Mouse (Mus musculus) spleen, postnatal 14 days (tissue): Measurements from ENCODE around the gene Dnajc9.

ENCODE experiments used
- DNase-seq, 2 experiments: peaks; one replicate each; pipeline ENCODE4 v3.0.0; 2021 to 2022; ENCODE audit warnings: low spot score in 2 of 2

The Dnajc9 gene

DNA sequence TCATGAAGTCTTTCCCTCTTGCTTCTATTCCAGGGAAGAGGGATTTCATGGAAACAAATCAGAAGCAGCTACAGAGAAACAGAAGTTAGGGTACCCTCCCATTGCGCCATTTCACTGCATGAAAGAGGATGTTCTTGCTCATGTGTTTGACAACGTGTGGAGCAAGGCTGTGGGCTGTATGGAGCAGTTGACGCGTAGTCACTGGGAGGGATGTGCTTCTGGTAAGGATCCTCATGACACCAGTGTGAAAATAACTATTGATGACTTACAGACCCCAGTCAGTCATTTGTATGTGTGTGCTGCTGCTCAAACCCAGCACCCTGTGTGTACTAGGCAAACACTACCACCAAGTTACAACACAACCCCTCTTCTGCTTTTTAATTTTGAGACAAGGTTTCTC lies 25.5 kb downstream of the Dnajc9 start:
- no peak for DNase-seq

DNA sequence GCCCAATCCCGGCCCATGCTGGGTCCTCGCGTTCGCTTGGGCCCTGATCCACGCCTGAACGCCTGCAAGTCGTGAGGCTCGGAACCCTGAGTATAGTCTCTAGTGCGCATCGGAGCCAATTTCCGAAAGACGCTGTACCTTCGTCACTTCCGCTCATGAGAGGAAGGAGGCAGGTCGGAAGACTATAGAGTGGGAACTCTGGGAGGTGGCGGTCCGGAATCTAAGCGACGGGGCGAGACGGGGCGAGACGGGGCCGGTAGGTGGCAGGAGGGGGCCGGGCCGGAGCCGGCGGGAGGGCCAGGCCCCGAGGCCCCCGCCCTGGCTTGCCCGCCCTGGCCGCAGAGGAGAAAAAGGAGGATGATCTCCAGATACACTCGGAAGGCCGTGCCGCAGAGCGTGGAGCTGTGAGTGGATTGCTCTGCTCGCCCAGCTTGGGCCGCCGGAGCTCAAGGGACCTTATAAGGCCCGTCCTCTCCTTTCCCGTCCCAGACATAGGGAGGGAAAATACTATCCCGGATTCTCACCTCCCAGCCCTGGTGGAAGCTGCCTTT lies 40.6 kb downstream of the Dnajc9 start, which contains the start of the genes Ecd and Fam149b:
Ecd (minus strand) TSS at position 131 of the 551 bp plus-strand sequence.
Fam149b (plus strand) TSS at position 172 of the 551 bp plus-strand sequence.
- peak; percentile 85 to 90 for DNase-seq

DNA sequence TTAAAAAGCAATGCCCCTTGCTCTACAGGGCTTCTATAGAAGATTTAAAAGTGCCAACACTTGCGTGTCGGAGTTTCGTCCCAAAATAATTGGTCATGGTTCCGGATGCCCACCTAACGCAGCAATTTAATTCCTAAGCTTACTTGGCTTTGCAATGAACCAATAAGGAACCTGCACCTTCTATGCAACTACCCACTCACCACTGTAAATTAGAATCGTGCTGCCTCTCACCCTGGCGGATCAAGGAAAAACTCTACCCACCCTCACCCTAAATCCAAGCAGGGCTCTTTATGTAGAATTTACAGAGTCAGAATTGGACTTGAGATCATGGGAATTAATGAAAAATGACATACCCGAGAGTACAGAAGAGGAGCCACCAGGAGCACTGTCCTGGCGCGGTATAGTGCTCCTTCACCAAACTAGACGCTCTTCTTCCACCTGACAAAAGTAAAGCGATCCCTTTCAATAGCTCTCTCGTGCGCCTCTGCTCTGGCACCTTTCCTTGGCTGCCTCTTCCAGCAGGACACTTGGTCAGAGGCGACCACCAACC lies 41.2 kb downstream of the Dnajc9 start:
- DNase-seq = no peak

DNA sequence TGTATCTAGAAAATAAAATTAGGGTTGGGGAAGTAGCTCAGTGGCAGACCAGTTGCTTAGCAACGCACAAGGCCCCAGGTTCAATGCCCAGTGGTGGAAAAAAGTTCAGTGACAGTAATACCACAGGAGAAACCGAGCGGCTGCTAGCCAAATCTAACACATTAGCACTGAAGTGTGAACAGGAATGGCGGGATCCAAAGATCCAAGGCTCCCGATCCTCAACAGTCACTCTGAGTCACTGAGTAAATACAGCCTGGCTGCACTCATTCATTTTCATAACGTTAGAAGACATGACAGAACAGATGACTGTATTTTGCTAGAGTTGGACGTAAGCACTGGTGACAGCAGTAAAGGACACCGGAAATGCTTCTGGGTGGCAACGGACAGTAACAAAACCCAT lies 42.8 kb downstream of the Dnajc9 start:
- no peak for DNase-seq

DNA sequence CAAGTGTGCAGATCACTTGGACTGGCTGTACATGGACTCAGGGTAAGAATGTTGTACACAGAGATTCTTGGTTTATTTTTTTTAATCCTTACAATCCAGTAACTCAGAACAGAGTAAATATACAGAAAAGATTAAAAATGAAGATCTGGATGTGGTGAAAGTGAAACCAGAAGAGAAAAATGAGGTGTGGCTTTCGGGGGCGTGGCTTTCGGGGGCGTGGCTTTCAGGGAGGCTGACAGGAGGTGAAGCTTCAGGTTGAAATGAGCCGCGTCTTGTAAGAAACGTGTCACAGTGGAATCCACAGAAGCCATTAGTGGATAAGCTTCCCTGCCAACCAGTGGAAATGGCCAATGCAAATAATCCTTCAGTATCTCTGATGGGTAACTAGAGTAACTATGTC lies 47.8 kb downstream of the Dnajc9 start:
- DNase-seq = peak in 1 of 2 experiments; percentile 31

DNA sequence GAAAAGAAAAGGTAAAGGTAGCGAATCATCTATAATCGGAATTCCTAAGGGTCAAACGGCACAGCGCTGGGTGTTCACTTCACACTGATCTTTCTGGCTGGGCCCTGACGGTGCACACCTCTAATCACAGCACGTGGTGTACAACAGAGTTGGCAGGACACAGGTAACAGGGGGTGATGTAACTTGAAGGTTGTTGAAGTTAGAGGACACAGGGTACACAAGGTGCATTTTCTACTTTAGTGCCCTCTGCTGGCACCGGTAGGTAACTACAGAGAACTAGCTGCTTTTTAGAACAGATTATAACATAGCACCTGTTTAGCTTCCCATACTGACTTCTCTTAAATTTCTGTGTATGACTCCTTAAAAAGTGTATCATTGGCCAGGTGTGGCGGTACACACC lies 48.6 kb downstream of the Dnajc9 start:
- peak in 1 of 2 experiments; percentile 25 for DNase-seq

DNA sequence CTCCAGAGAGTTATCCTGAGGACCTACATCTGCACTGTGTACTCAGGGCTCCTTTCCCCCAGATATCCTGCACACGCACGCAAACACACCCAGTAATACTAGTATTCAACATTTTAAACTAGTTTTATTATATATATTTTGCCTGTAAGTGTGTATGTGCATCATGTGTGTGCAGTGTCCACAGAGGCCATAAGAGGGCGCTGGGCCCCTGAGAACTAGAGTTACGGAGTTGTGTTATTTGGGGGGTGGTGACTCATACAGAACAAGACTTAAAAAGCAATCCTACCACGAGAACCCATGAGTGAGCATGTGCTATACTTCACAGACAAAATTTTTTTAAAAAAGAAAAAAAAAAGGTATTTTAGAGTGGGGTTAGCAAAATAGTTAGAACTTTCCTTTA lies 49.3 kb downstream of the Dnajc9 start:
- no peak for DNase-seq
